Mouse (Mus musculus) E14TG2a.4 (cell line): ENCODE results near the gene Arid3a.

Source experiments
- CTCF ChIP-seq: conservative IDR thresholded peaks from 2 replicates; pipeline ENCODE4 v1.5.1; 2014; ENCODE audit warnings: low read length
- NANOG ChIP-seq: IDR thresholded peaks from 2 replicates; pipeline ENCODE4 v1.6.1; 2014; ENCODE audit warnings: borderline replicate concordance, low read length, mixed read lengths

DNA sequence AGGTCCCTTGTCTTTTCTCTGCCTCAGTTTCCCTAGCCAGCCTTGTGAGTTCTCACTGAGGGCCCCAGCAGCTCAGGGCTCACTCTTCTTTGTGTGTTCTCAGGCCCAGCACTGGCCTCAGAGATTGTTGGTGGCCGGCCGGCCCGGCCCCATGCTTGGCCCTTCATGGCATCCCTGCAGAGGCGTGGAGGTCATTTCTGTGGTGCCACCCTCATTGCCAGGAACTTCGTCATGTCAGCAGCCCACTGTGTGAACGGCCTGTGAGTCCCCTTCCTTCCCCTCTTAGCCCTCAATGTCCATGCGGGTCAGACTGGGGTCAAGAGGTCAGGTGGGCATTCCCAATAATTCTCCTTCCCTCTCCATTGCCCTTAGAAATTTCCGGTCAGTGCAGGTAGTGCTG, 40.2 kb upstream of the Arid3a start:
- no peak for TF ChIP-seq CTCF
- TF ChIP-seq NANOG, result no peak
